Mouse (Mus musculus): ENCODE data around the gene Tnfrsf25.

DNA sequence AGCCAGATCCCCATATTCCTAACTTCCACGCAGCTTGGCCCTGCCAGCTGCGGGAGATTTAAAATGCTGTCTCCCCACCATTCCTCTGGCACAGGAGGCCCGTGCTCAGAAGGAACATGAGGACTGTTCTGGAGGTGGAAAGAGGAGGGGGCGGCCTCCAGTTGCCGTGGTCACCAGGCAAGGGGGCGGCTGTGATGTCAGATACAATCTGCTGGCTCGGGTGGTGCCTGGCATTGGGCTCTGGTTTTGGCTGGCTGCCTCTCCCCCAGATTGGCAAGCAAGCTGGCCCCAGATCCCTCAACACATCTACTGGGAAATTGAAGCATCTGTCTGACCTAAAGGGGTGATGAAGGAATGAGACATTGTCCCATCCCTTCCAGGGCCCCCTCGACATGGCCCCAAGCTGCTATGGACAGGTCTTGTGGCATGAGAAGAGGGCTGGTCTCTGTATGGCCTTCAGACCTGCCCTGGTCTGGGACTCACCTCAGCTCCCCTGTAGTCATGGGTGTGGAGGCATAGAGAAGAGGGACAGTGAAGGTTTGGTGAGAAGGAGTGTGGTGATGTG is 27.1 kb upstream of the Tnfrsf25 start:
- TF ChIP-seq CTCF (IDR thresholded peaks at IDR 0.05; ENCODE audit: borderline replicate concordance, control insufficient read depth, extremely low read depth, insufficient read depth, low read length, poor library complexity) (no peak), POLR2A (IDR thresholded peaks at IDR 0.05; ENCODE audit: control insufficient read depth, extremely low read depth, insufficient read depth, low read length, poor library complexity) (no peak)
